Mouse (Mus musculus): ENCODE results near the gene Azi2.
A peak's percentile ranks its signal among the peaks of the same experiment; 100 is the strongest.

Gene Azi2

DNA sequence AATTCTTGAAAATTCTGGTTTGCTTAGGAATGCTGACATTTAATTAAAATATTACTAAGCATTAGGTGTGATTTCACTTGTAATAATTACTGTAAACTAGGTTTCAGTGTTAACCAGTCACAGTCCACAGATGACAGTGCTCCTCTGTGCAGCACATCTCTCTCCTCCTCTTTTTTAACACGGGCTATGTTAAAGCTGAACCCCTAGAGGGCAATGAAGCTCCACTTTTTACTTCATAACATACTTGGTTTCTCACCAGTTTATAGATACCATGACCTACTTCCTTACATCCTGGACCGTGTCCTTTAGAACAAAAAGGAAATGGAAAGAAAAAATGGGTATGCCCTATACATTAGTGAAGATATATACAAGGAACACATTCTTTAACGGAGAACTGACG is 59.1 kb downstream of the Azi2 start:
- DNase-seq: no peak

DNA sequence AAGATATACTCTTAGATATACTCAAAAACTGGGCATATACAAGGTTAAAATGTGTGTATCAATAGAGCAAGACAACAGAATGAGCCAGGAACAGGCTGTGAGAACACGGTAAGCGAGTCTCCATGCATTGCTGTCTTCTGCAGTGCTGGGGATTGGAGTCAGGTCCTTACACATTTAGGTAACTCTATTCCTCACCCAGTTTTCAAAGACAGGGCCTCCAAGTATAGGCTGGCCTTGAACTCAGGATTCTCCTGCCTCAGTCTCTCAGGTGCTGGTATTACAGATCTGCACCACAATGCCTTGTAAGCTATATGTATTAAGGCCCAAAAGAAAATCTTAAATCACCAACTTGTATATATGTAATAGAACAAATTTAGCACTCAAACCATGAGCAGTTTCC is 60.2 kb downstream of the Azi2 start:
- no peak for DNase-seq

DNA sequence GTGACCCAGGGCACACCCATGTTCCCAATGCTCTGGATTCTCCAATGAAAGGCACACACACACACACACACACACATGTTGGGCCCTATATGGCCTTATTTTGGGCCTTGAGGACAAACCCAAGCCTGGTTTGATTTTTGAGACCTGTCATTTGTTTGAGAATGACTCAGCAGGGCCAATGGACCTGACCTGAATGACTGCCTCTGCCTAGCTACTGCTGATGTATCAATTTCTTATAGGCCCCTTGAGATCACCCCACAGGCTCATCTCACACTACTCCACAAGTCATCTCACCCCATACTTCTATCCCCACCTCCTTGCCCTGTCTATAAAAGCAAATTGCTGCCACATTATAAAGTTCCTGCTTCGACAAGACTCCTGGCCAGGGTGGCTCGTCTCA is 61.5 kb downstream of the Azi2 start:
- no peak for DNase-seq

DNA sequence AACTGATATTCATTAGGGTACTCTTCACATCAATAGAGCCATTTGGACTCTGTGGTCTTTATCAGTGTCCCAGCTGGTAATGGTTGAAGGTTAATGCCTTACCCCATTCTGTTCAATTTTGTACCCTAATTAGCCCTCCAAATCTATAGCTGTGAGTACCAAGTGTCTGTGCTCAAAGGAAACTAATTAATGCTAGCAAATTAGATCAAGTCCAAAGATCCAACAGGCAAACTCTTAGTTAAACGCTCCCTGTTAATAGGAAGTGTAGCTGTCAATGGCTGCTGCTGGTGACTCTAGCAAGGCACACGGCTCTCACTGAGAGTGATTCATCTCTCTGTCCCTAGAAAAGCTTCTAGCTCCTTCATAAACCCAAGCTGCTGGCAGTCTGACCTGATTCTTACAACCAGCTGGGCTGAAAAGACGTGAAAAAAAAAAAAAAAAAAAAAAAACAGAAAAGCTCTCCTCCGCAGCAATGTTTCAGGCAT is 68.3 kb downstream of the Azi2 start:
- DNase-seq: no peak

DNA sequence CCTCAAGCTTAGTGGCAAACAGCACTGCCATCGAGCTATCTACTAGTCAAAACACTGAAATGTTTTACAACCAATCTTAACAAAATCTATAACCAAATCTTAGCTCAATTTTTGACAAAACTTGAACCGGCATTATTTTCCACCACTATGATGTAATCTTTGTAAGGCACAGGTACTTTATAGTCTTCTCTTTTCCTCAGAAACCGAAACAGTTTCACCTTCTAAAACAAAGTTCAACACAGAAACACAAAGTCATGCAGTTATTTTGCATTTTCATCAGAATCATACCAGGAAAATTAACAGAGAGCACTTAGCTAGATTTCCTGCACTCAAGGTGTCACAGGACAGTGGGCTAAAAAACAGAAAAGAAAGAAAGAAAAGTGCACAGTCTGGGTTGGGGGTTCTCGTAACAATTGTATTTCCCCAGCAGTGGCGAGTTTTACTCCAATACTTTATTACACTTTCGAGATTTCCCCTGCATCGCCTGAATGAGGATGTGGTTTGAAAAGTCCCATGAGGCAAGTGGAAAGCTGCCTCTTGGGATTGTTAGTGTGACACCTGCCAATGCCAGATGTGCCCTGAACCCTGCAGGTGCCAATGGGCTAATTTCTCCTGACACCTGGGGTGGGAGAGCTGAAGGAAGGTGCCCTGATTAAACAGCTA is 69.5 kb downstream of the Azi2 start:
- DNase-seq: peak; percentile 18

DNA sequence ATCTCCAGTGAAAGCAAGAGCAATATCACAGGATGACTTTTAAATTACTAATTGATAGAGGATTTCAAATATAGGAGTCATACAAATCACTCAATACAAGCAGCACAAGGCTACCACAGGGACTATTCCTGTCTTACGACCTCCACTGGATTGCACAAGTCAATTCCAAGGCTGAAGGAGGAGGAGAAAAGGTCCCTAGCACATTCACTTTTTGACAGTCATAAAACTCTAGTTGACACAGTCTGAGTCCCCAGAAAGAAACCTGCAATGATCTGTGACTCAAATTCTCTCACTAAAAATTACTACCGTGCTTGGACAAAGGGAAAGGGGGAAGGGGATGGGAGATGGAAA is 70.0 kb downstream of the Azi2 start:
- DNase-seq: no peak
